Mouse (Mus musculus): ENCODE results near the gene Wfikkn2.
A peak's percentile ranks its signal among the peaks of the same experiment; 100 is the strongest.

The Wfikkn2 gene

GRCm38 (mm10) chr11:94261585-94262370 is 16.0 kb upstream of the Wfikkn2 start:
- no peak for DNase-seq (ENCODE audit: low spot score in 2 of 2)

- DNase-seq (ENCODE audit: low spot score in 2 of 2) = no peak
Measured at GRCm38 (mm10) chr11:94259814-94260213, 14.0 kb upstream of the Wfikkn2 start.

- no peak for DNase-seq (ENCODE audit: low spot score in 2 of 2)
Measured at GRCm38 (mm10) chr11:94257987-94258386, 12.2 kb upstream of the Wfikkn2 start.

- no peak for DNase-seq (ENCODE audit: low spot score in 2 of 2)
Measured at GRCm38 (mm10) chr11:94255733-94256132, 9.9 kb upstream of the Wfikkn2 start.

- DNase-seq (ENCODE audit: low spot score in 2 of 2) = no peak
Measured at GRCm38 (mm10) chr11:94253691-94254090, 7.9 kb upstream of the Wfikkn2 start.

GRCm38 (mm10) chr11:94253156-94253555 is 7.4 kb upstream of the Wfikkn2 start:
- no peak for DNase-seq (ENCODE audit: low spot score in 2 of 2)

GRCm38 (mm10) chr11:94246789-94247061 is 920 bp upstream of the Wfikkn2 start:
- no peak for DNase-seq (ENCODE audit: low spot score in 2 of 2)

- no peak for DNase-seq (ENCODE audit: low spot score in 2 of 2)
Measured at GRCm38 (mm10) chr11:94244385-94244784, 1.4 kb downstream of the Wfikkn2 start.

- no peak for DNase-seq (ENCODE audit: low spot score in 2 of 2)
Measured at GRCm38 (mm10) chr11:94243422-94244180, 2.2 kb downstream of the Wfikkn2 start.

GRCm38 (mm10) chr11:94242760-94243421 is 2.9 kb downstream of the Wfikkn2 start:
- DNase-seq (ENCODE audit: low spot score in 2 of 2) = no peak

- DNase-seq (ENCODE audit: low spot score in 2 of 2) = no peak
Measured at GRCm38 (mm10) chr11:94239706-94240105, 6.1 kb downstream of the Wfikkn2 start.

- no peak for DNase-seq (ENCODE audit: low spot score in 2 of 2)
Measured at GRCm38 (mm10) chr11:94238786-94239185, 7.0 kb downstream of the Wfikkn2 start.

- DNase-seq (ENCODE audit: low spot score in 2 of 2) = peak; percentile 75 to 81
Measured at GRCm38 (mm10) chr11:94236074-94236473, 9.7 kb downstream of the Wfikkn2 start.

- no peak for DNase-seq (ENCODE audit: low spot score in 2 of 2)
Measured at GRCm38 (mm10) chr11:94234857-94235256, 10.9 kb downstream of the Wfikkn2 start.

GRCm38 (mm10) chr11:94234380-94234779 is 11.4 kb downstream of the Wfikkn2 start:
- no peak for DNase-seq (ENCODE audit: low spot score in 2 of 2)

- DNase-seq (ENCODE audit: low spot score in 2 of 2) = peak; percentile 61 to 63
Measured at GRCm38 (mm10) chr11:94233405-94233804, 12.4 kb downstream of the Wfikkn2 start.

GRCm38 (mm10) chr11:94231821-94232552 is 13.8 kb downstream of the Wfikkn2 start:
- DNase-seq (ENCODE audit: low spot score in 2 of 2) = peak; percentile 51 to 63

GRCm38 (mm10) chr11:94230244-94230643 is 15.6 kb downstream of the Wfikkn2 start:
- DNase-seq (ENCODE audit: low spot score in 2 of 2) = no peak

- peak in 1 of 2 experiments; percentile 61 for DNase-seq (ENCODE audit: low spot score in 2 of 2)
Measured at GRCm38 (mm10) chr11:94229207-94229960, 16.4 kb downstream of the Wfikkn2 start.

- no peak for DNase-seq (ENCODE audit: low spot score in 2 of 2)
Measured at GRCm38 (mm10) chr11:94228416-94228815, 17.4 kb downstream of the Wfikkn2 start.

GRCm38 (mm10) chr11:94225985-94226384 is 19.8 kb downstream of the Wfikkn2 start:
- peak; percentile 63 to 77 for DNase-seq (ENCODE audit: low spot score in 2 of 2)

Data from heart, adult 9 months (tissue).